Mouse (Mus musculus) heart, embryonic 14.5 days (tissue): Measurements from ENCODE around the gene Gsdme. TPM values are rescaled to one million over a fixed set of nuclear protein-coding genes. Genes with fewer than 3 reads are reported as not detected.

ENCODE experiments used
- ATAC-seq: fragments of 200-750 bp; cut with Nextera tagmentation; 2 replicates; pipeline ENCODE4 v1.8.0; 2017; ENCODE audit warnings: low read depth, moderate TSS enrichment; ENCODE audit not compliant: insufficient number of reproducible peaks, insufficient read depth, low FRiP score
- H3K27ac ChIP-seq, 2 experiments: fragments of 200-500 bp in 1 of 2; fragments of 300-500 bp in 1 of 2; sonication (generic) in 1 of 2; replicated peaks in 1 of 2; 2 replicates each; pipeline ENCODE4 v1.5.1; 2012 to 2014; ENCODE audit warnings: low read depth in 2 of 2, low read length in 2 of 2, control low read depth in 1 of 2, mild to moderate bottlenecking in 1 of 2, mixed read lengths in 1 of 2; ENCODE audit not compliant: control insufficient read depth in 1 of 2, insufficient read depth in 1 of 2
- H3K27me3 ChIP-seq: fragments of 300-500 bp; sonication (generic); 2 replicates; pipeline ENCODE4 v1.6.1; 2014; ENCODE audit warnings: mild to moderate bottlenecking, low read length, control low read depth; ENCODE audit not compliant: control insufficient read depth, insufficient read depth
- H3K36me3 ChIP-seq: fragments of 300-500 bp; sonication (generic); 2 replicates; pipeline ENCODE4 v1.6.1; 2014; ENCODE audit warnings: mild to moderate bottlenecking, control low read depth, low read length, mixed read lengths; ENCODE audit not compliant: control insufficient read depth, insufficient read depth
- H3K4me1 ChIP-seq, 2 experiments: fragments of 200-500 bp in 1 of 2; fragments of 300-500 bp in 1 of 2; sonication (generic) in 1 of 2; 2 replicates each; pipeline ENCODE4 v1.6.1; 2012 to 2014; ENCODE audit warnings: low read length in 2 of 2, control low read depth in 1 of 2, mixed read lengths in 1 of 2; ENCODE audit not compliant: control insufficient read depth in 2 of 2, insufficient read depth in 2 of 2
- H3K4me2 ChIP-seq: fragments of 300-500 bp; sonication (generic); 2 replicates; pipeline ENCODE4 v1.6.1; 2014; ENCODE audit warnings: mild to moderate bottlenecking, low read length
- H3K4me3 ChIP-seq, 2 experiments: fragments of 200-500 bp in 1 of 2; fragments of 300-500 bp in 1 of 2; sonication (generic) in 1 of 2; 2 replicates each; pipeline ENCODE4 v1.5.1; 2012 to 2014; ENCODE audit warnings: low read length in 2 of 2, mild to moderate bottlenecking in 2 of 2, control low read depth in 1 of 2, low read depth in 1 of 2, moderate library complexity in 1 of 2; ENCODE audit not compliant: control insufficient read depth in 1 of 2, insufficient read depth in 1 of 2
- H3K9ac ChIP-seq: fragments of 300-500 bp; sonication (generic); 2 replicates; pipeline ENCODE4 v1.6.1; 2014; ENCODE audit warnings: mild to moderate bottlenecking, low read length
- H3K9me3 ChIP-seq: fragments of 300-500 bp; sonication (generic); 2 replicates; pipeline ENCODE4 v1.6.1; 2016; ENCODE audit warnings: low read length, control low read depth; ENCODE audit not compliant: control insufficient read depth
- WGBS: fragments of 180-500 bp; shearing (Covaris S2); extraction: QIAGEN DNeasy Blood & Tissue Kit; methylation state at CpG from one replicate; pipeline ENCODE4 v1.1.7; 2014; 5-methylcytosine and 5-hydroxymethylcytosine counted together
- polyA plus RNA-seq: library from polyadenylated mRNA; unstranded; fragments of >200 nt; fragmentation: Nextera tagmentation; extraction: Ambion mirVana; gene quantifications from 2 replicates; pipeline ENCODE4 v1.2.1, GENCODE M21; 2014

Gene Gsdme
- polyA plus RNA-seq, 1 experiment from 2014 or later: 37.7 TPM

- no peak overlapping the region for H3K4me3 ChIP-seq
- no peaks in the 10 kb centered on the region for H3K9me3 ChIP-seq
- H3K36me3 ChIP-seq: peaks cover 14% of the 10 kb centered on the region
- no peak overlapping the region for H3K9ac ChIP-seq
- H3K4me2 ChIP-seq: no peak overlapping the region
- 83% methylated on average over 6 of the region's 6 CpGs for WGBS
- peaks cover 4 to 8% of the 10 kb centered on the region in 2 experiments for H3K4me1 ChIP-seq
- no peak for ATAC-seq
- H3K27ac ChIP-seq: no peak overlapping the region
- no peaks in the 10 kb centered on the region for H3K27me3 ChIP-seq
These were observed 103.8 kb downstream of the Gsdme start for GRCm38 (mm10) chr6:50159842-50160241.

GRCm38 (mm10) chr6:50149378-50149777 is 114.3 kb downstream of the Gsdme start:
- 91% methylated on average over 4 of the region's 4 CpGs for WGBS
- no peak overlapping the region for H3K9ac ChIP-seq

GRCm38 (mm10) chr6:50146158-50146557 is 117.5 kb downstream of the Gsdme start:
- Histone ChIP-seq H3K27ac (no peak overlapping the region), H3K9ac (no peak overlapping the region), H3K36me3 (peaks cover 9% of the 10 kb centered on the region; the same call in 1 of the 2 replicates), H3K4me2 (no peak overlapping the region), H3K4me3 (no peak overlapping the region), H3K9me3 (no peaks in the 10 kb centered on the region), H3K27me3 (no peaks in the 10 kb centered on the region), H3K4me1 (no peaks in the 10 kb centered on the region)
- no peak for ATAC-seq

More at GRCm38 (mm10) chr6:50149378-50149777, 114.3 kb downstream of the Gsdme start:
- H3K9me3 ChIP-seq: no peaks in the 10 kb centered on the region
- H3K36me3 ChIP-seq: peaks cover 9% of the 10 kb centered on the region; the same call in 1 of the 2 replicates
- no peak overlapping the region for H3K27ac ChIP-seq
- H3K4me3 ChIP-seq: no peak overlapping the region
- no peaks in the 10 kb centered on the region for H3K27me3 ChIP-seq
- H3K4me2 ChIP-seq: no peak overlapping the region
- 0 out of 4 replicates have a peak, but pooled peaks cover 0 to 2% of the 10 kb centered on the region in 2 experiments for H3K4me1 ChIP-seq
- ATAC-seq: no peak

GRCm38 (mm10) chr6:50139526-50139925 is 124.1 kb downstream of the Gsdme start:
- H3K9me3 ChIP-seq: no peaks in the 10 kb centered on the region
- no peak overlapping the region for H3K27ac ChIP-seq
- H3K9ac ChIP-seq: no peak overlapping the region
- H3K4me2 ChIP-seq: no peak overlapping the region
- no peak overlapping the region for H3K4me3 ChIP-seq
- H3K4me1 ChIP-seq: no peaks in the 10 kb centered on the region
- WGBS: 70% methylated on average over 3 of the region's 3 CpGs
- ATAC-seq: no peak
- no peaks in the 10 kb centered on the region for H3K36me3 ChIP-seq
- no peaks in the 10 kb centered on the region for H3K27me3 ChIP-seq

Other genes starting within 250 kb of the Gsdme start
- gene Mpp6, start 153.6 kb downstream of the Gsdme start, polyA plus RNA-seq: 70.0 and 77.8 TPM in 2 replicates
- gene Osbpl3, start 192.3 kb upstream of the Gsdme start, polyA plus RNA-seq: 16.7 and 19.2 TPM in 2 replicates